Mouse (Mus musculus) lung, adult 2 months (tissue): ENCODE data around the gene Col6a4. TPM values are rescaled to one million over a fixed set of nuclear protein-coding genes. Genes with fewer than 3 reads are reported as not detected.

Experiments used
- DNase-seq: peaks from one replicate; pipeline ENCODE4 v3.0.0; 2022
- H3K4me1 ChIP-seq: fragments of 200-500 bp; 2 replicates; pipeline ENCODE4 v1.6.1; 2011; ENCODE audit warnings: low read length; ENCODE audit not compliant: control insufficient read depth, insufficient read depth
- H3K4me3 ChIP-seq: fragments of 200-500 bp; replicated peaks from 2 replicates; pipeline ENCODE3; 2011; ENCODE audit warnings: low read depth, mild to moderate bottlenecking, control low read depth, low read length; ENCODE audit errors: extremely low read depth
- CTCF ChIP-seq: fragments of 200-500 bp; IDR thresholded peaks from 2 replicates; pipeline ENCODE4 v1.5.1; 2011; ENCODE audit warnings: mild to moderate bottlenecking, low read length, control low read depth; ENCODE audit not compliant: insufficient read depth
- POLR2A ChIP-seq: fragments of 200-500 bp; IDR thresholded peaks from 2 replicates; pipeline ENCODE4 v1.6.1; 2011; ENCODE audit warnings: low read depth, mild to moderate bottlenecking, control low read depth, low read length, borderline replicate concordance; ENCODE audit errors: extremely low read depth
- WGBS: fragments of 180-500 bp; shearing (Covaris S2); methylation state at CpG from one replicate; pipeline ENCODE4 v1.1.7; 2018; 5-methylcytosine and 5-hydroxymethylcytosine counted together
- polyA plus RNA-seq: library from polyadenylated mRNA; depleted of rRNA; stranded (reverse); fragments of >200 nt; gene quantifications from 2 replicates; pipeline ENCODE4 v1.2.3, GENCODE M21; 2012

The Col6a4 gene
- polyA plus RNA-seq, 1 experiment: 0.56 TPM

- TF ChIP-seq POLR2A (no peak), CTCF (no peak)
- Histone ChIP-seq H3K4me3 (no peak overlapping the region), H3K4me1 (no peaks in the 10 kb centered on the region)
- DNase-seq: no peak
- WGBS: 70% methylated on average over 4 of the region's 4 CpGs
Measured at GRCm38 (mm10) chr9:106073956-106074355, 22.6 kb downstream of the Col6a4 start.

GRCm38 (mm10) chr9:106071651-106072050, 24.9 kb downstream of the Col6a4 start:
- no peak for TF ChIP-seq POLR2A
- TF ChIP-seq CTCF: no peak
- WGBS: 62% methylated on average over 6 of the region's 6 CpGs
- no peak overlapping the region for H3K4me3 ChIP-seq
- DNase-seq: no peak
- no peaks in the 10 kb centered on the region for H3K4me1 ChIP-seq

- 87% methylated on average over 4 of the region's 4 CpGs for WGBS
- H3K4me1 ChIP-seq: no peaks in the 10 kb centered on the region
- no peak overlapping the region for H3K4me3 ChIP-seq
- DNase-seq: no peak
- TF ChIP-seq CTCF (no peak), POLR2A (no peak)
Measured at GRCm38 (mm10) chr9:106053446-106053845, 43.1 kb downstream of the Col6a4 start.

GRCm38 (mm10) chr9:106043921-106044503, 52.6 kb downstream of the Col6a4 start:
- 58% methylated on average over 9 of the region's 9 CpGs for WGBS

GRCm38 (mm10) chr9:106039915-106040659, 56.5 kb downstream of the Col6a4 start:
- Histone ChIP-seq H3K4me3 (no peak overlapping the region), H3K4me1 (no peaks in the 10 kb centered on the region)
- DNase-seq: no peak
- WGBS: 60% methylated on average over 8 of the region's 8 CpGs
- TF ChIP-seq CTCF: no peak
- TF ChIP-seq POLR2A: no peak

More at GRCm38 (mm10) chr9:106043921-106044503, 52.6 kb downstream of the Col6a4 start:
- Histone ChIP-seq H3K4me1 (no peaks in the 10 kb centered on the region), H3K4me3 (no peak overlapping the region)
- no peak for TF ChIP-seq POLR2A
- TF ChIP-seq CTCF: no peak
- no peak for DNase-seq

GRCm38 (mm10) chr9:106039276-106039675, 57.3 kb downstream of the Col6a4 start:
- TF ChIP-seq CTCF: no peak
- TF ChIP-seq POLR2A: no peak
- Histone ChIP-seq H3K4me3 (no peak overlapping the region), H3K4me1 (no peaks in the 10 kb centered on the region)
- no peak for DNase-seq
- 84% methylated on average over 1 of the region's 1 CpGs for WGBS

GRCm38 (mm10) chr9:106038865-106039264, 57.7 kb downstream of the Col6a4 start:
- TF ChIP-seq POLR2A (no peak), CTCF (no peak)
- 5% methylated on average over 4 of the region's 4 CpGs for WGBS
- no peak overlapping the region for H3K4me3 ChIP-seq
- H3K4me1 ChIP-seq: no peaks in the 10 kb centered on the region
- peak; percentile 6 for DNase-seq

- H3K4me1 ChIP-seq: no peaks in the 10 kb centered on the region
- 82% methylated on average over 3 of the region's 3 CpGs for WGBS
- TF ChIP-seq CTCF (no peak), POLR2A (no peak)
- DNase-seq: no peak
- H3K4me3 ChIP-seq: no peak overlapping the region
Measured at GRCm38 (mm10) chr9:106015666-106016065, 80.9 kb downstream of the Col6a4 start.

- no peak for TF ChIP-seq POLR2A
- TF ChIP-seq CTCF: no peak
- 89% methylated on average over 11 of the region's 11 CpGs for WGBS
- H3K4me1 ChIP-seq: no peaks in the 10 kb centered on the region
- H3K4me3 ChIP-seq: no peak overlapping the region
- no peak for DNase-seq
Measured at GRCm38 (mm10) chr9:106013139-106013538, 83.4 kb downstream of the Col6a4 start.

- TF ChIP-seq POLR2A (no peak), CTCF (no peak)
- no peaks in the 10 kb centered on the region for H3K4me1 ChIP-seq
- WGBS: 53% methylated on average over 11 of the region's 11 CpGs
- no peak for DNase-seq
- no peak overlapping the region for H3K4me3 ChIP-seq
Measured at GRCm38 (mm10) chr9:105997955-105998354, 98.6 kb downstream of the Col6a4 start.

GRCm38 (mm10) chr9:105992425-105992824, 104.2 kb downstream of the Col6a4 start:
- 80% methylated on average over 6 of the region's 6 CpGs for WGBS
- Histone ChIP-seq H3K4me1 (no peaks in the 10 kb centered on the region), H3K4me3 (no peak overlapping the region)
- TF ChIP-seq CTCF (no peak), POLR2A (no peak)
- no peak for DNase-seq
